Mouse (Mus musculus) CH12.LX (cell line): ENCODE data around the gene Plekhg2. TPM values are rescaled to one million over a fixed set of nuclear protein-coding genes. Genes with fewer than 3 reads are reported as not detected.

Source experiments
- DNase-seq: peaks from one replicate; pipeline ENCODE4 v3.0.0-alpha.2; 2013; ENCODE audit errors: extremely low read depth
- H3K27ac ChIP-seq: 2 replicates; pipeline ENCODE4 v1.5.1; 2012; ENCODE audit warnings: low read depth, mild to moderate bottlenecking, control low read depth, moderate library complexity; ENCODE audit not compliant: insufficient read depth
- H3K27me3 ChIP-seq: replicated peaks from 2 replicates; pipeline ENCODE3; 2012; ENCODE audit warnings: inconsistent platforms
- H3K36me3 ChIP-seq, 2 experiments: replicated peaks in 1 of 2; 2 replicates each; pipeline versions ENCODE3 to v1.6.1; 2012; ENCODE audit warnings: inconsistent platforms in 1 of 2, low read length in 1 of 2, mild to moderate bottlenecking in 1 of 2, mixed read lengths in 1 of 2, moderate library complexity in 1 of 2; ENCODE audit not compliant: control insufficient read depth in 1 of 2, insufficient read depth in 1 of 2
- H3K4me1 ChIP-seq, 2 experiments: 2 replicates each; pipeline ENCODE4 v1.6.1; 2012; ENCODE audit warnings: inconsistent platforms in 1 of 2, moderate library complexity in 1 of 2; ENCODE audit not compliant: insufficient read depth in 2 of 2, control insufficient read depth in 1 of 2
- H3K4me2 ChIP-seq: 2 replicates; pipeline ENCODE4 v1.6.1; 2012; ENCODE audit warnings: low read depth, mild to moderate bottlenecking, control low read depth; ENCODE audit not compliant: poor library complexity, insufficient read depth, severe bottlenecking
- H3K4me3 ChIP-seq, 3 experiments: fragments of 150-350 bp in 1 of 3; sonication (generic) in 1 of 3; replicated peaks in 1 of 3; 2 replicates each; pipeline versions ENCODE3 to v1.5.1; 2011 to 2012; ENCODE audit warnings: low read depth in 2 of 3, low read length in 2 of 3, mild to moderate bottlenecking in 2 of 3, moderate library complexity in 2 of 3, control low read depth in 1 of 3, improper control_type of control experiment in 1 of 3, inconsistent platforms in 1 of 3, mixed read lengths in 1 of 3; ENCODE audit not compliant: poor library complexity in 1 of 3
- H3K79me2 ChIP-seq: replicated peaks from 2 replicates; pipeline ENCODE4 v1.6.1; 2012; ENCODE audit warnings: mild to moderate bottlenecking, moderate library complexity; ENCODE audit not compliant: control insufficient read depth, poor library complexity, insufficient read depth, severe bottlenecking; ENCODE audit errors: extremely low read depth
- H3K9ac ChIP-seq: 2 replicates; pipeline ENCODE4 v1.6.1; 2012; ENCODE audit warnings: low read depth, mild to moderate bottlenecking, control low read depth, moderate library complexity; ENCODE audit not compliant: insufficient read depth
- H3K9me3 ChIP-seq: replicated peaks from 2 replicates; pipeline ENCODE3; 2012; ENCODE audit warnings: low read length, inconsistent platforms, mixed read lengths
- ELF1 ChIP-seq: IDR thresholded peaks from 2 replicates; pipeline ENCODE4 v1.6.1; 2014; ENCODE audit warnings: low read depth, mild to moderate bottlenecking, inconsistent platforms, low read length, improper control_type of control experiment
- ETS1 ChIP-seq: conservative IDR thresholded peaks from 2 replicates; pipeline ENCODE4 v1.6.1; 2012; ENCODE audit warnings: low read depth, mild to moderate bottlenecking, inconsistent platforms, low read length, improper control_type of control experiment, moderate library complexity
- GABPA ChIP-seq: IDR thresholded peaks from 2 replicates; pipeline ENCODE4 v1.6.1; 2012; ENCODE audit warnings: low read depth, low read length, improper control_type of control experiment, inconsistent platforms; ENCODE audit not compliant: insufficient replicate concordance
- HCFC1 ChIP-seq: IDR thresholded peaks from 2 replicates; pipeline ENCODE4 v1.6.1; 2012; ENCODE audit warnings: low read depth, mild to moderate bottlenecking, inconsistent platforms, low read length, improper control_type of control experiment
- IRF4 ChIP-seq: IDR thresholded peaks from 2 replicates; pipeline ENCODE4 v1.6.1; 2014; ENCODE audit warnings: low read depth, mild to moderate bottlenecking, inconsistent platforms, low read length, improper control_type of control experiment
- JUN ChIP-seq: IDR thresholded peaks from 2 replicates; pipeline ENCODE4 v1.6.1; 2011; ENCODE audit warnings: low read depth, mild to moderate bottlenecking, low read length, improper control_type of control experiment, moderate library complexity; ENCODE audit not compliant: insufficient read depth
- KAT2A ChIP-seq: IDR thresholded peaks from 2 replicates; pipeline ENCODE4 v1.6.1; 2012; ENCODE audit warnings: low read length, improper control_type of control experiment, inconsistent platforms; ENCODE audit not compliant: insufficient replicate concordance
- MAFK ChIP-seq: IDR thresholded peaks from 2 replicates; pipeline ENCODE4 v1.6.1; 2011; ENCODE audit warnings: low read length, improper control_type of control experiment; ENCODE audit not compliant: insufficient replicate concordance
- MAX ChIP-seq: IDR thresholded peaks from 2 replicates; pipeline ENCODE4 v1.6.1; 2011; ENCODE audit warnings: low read length, improper control_type of control experiment
- NRF1 ChIP-seq: IDR thresholded peaks from 2 replicates; pipeline ENCODE4 v1.6.1; 2014; ENCODE audit warnings: low read depth, mild to moderate bottlenecking, inconsistent platforms, low read length, improper control_type of control experiment, moderate library complexity
- PAX5 ChIP-seq: IDR thresholded peaks from 2 replicates; pipeline ENCODE4 v1.6.1; 2012; ENCODE audit warnings: low read length, inconsistent platforms, mixed read lengths
- POLR2A ChIP-seq: IDR thresholded peaks from 2 replicates; pipeline ENCODE4 v1.6.1; 2011; ENCODE audit warnings: low read depth, mild to moderate bottlenecking, improper control_type of control experiment, low read length
- RAD21 ChIP-seq: IDR thresholded peaks from 2 replicates; pipeline ENCODE4 v1.6.1; 2011; ENCODE audit warnings: low read depth, mild to moderate bottlenecking, low read length, improper control_type of control experiment, moderate library complexity
- RCOR1 ChIP-seq: conservative IDR thresholded peaks from 2 replicates; pipeline ENCODE4 v1.6.1; 2012; ENCODE audit warnings: low read depth, mild to moderate bottlenecking, inconsistent platforms, low read length, improper control_type of control experiment
- TCF12 ChIP-seq: IDR thresholded peaks from 2 replicates; pipeline ENCODE4 v1.6.1; 2014; ENCODE audit warnings: low read depth, mild to moderate bottlenecking, inconsistent platforms, low read length, improper control_type of control experiment
- UBTF ChIP-seq: IDR thresholded peaks from 2 replicates; pipeline ENCODE4 v1.6.1; 2012; ENCODE audit warnings: low read depth, mild to moderate bottlenecking, inconsistent platforms, low read length, improper control_type of control experiment, moderate library complexity
- USF1 ChIP-seq: IDR thresholded peaks from 2 replicates; pipeline ENCODE4 v1.6.1; 2014; ENCODE audit warnings: low read depth, mild to moderate bottlenecking, inconsistent platforms, low read length, improper control_type of control experiment
- USF2 ChIP-seq: conservative IDR thresholded peaks from 2 replicates; pipeline ENCODE4 v1.6.1; 2011; ENCODE audit warnings: low read depth, low read length, improper control_type of control experiment
- ZC3H11A ChIP-seq: IDR thresholded peaks from 2 replicates; pipeline ENCODE4 v1.6.1; 2012; ENCODE audit warnings: low read depth, mild to moderate bottlenecking, inconsistent platforms, low read length, improper control_type of control experiment
- ZMIZ1 ChIP-seq: IDR thresholded peaks from 2 replicates; pipeline ENCODE4 v1.6.1; 2012; ENCODE audit warnings: low read depth, mild to moderate bottlenecking, inconsistent platforms, low read length, improper control_type of control experiment
- ZNF384 ChIP-seq: IDR thresholded peaks from 2 replicates; pipeline ENCODE4 v1.6.1; 2012; ENCODE audit warnings: low read depth, low read length, improper control_type of control experiment, inconsistent platforms
- dilution Hi-C: fragments of 300-500 bp; cut with MboI; formaldehyde crosslinking; loops from 2 replicates; pipeline ENCODE4 v1.14.3; 2020; ENCODE audit warnings: low sequenced_read_pairs; ENCODE audit not compliant: extremely low pct_unique_long_range_greater_than_20kb, extremely low pct_ligation_motif_present
- in situ Hi-C: fragments of 300-500 bp; cut with MboI; formaldehyde crosslinking; loops from 3 replicates; pipeline ENCODE4 v1.14.3; 2019; ENCODE audit warnings: low sequenced_read_pairs, low pct_ligation_motif_present, low pct_unique_long_range_greater_than_20kb, mixed read lengths
- polyA plus RNA-seq: library from polyadenylated mRNA; unstranded; fragments of >175 nt; gene quantifications from 2 replicates; pipeline ENCODE4 v1.2.1, GENCODE M21; 2012; ENCODE audit warnings: low read depth; ENCODE audit not compliant: insufficient read length
- total RNA-seq, 2 experiments: library from RNA; depleted of rRNA; stranded (reverse); fragments of 300-350 nt in 1 of 2; fragments of >200 nt in 1 of 2; gene quantifications; 2 replicates each; pipeline ENCODE4 v1.2.3; 2012 to 2014

Plekhg2 gene
- total and polyA plus RNA-seq, 3 experiments = 0.39 to 5.5 (median 4.7) TPM

GRCm38 (mm10) chr7:28335471-28335870, 36.9 kb downstream of the Plekhg2 start:
- no peak overlapping the region for H3K4me3 ChIP-seq
- in situ Hi-C loops (no loop called here), dilution Hi-C loops (no loop called here)
- peaks cover 67% of the 10 kb centered on the region for H3K79me2 ChIP-seq
- no peak for DNase-seq
- no peaks in the 10 kb centered on the region for H3K9me3 ChIP-seq
- H3K36me3 ChIP-seq = peaks cover 38 to 52% of the 10 kb centered on the region in 2 experiments
- no peaks in the 10 kb centered on the region for H3K27me3 ChIP-seq
- peaks cover 9 to 23% of the 10 kb centered on the region in 2 experiments for H3K4me1 ChIP-seq
- TF ChIP-seq RCOR1 = no peak
- no peak for TF ChIP-seq ZMIZ1
- no peak for TF ChIP-seq MAFK
- TF ChIP-seq UBTF = no peak
- no peak for TF ChIP-seq ELF1
- no peak for TF ChIP-seq NRF1
- TF ChIP-seq KAT2A = no peak
- no peak for TF ChIP-seq POLR2A
- TF ChIP-seq RAD21 = no peak
- no peak for TF ChIP-seq USF1
- TF ChIP-seq ZC3H11A = no peak
- TF ChIP-seq PAX5 = no peak
- H3K27ac ChIP-seq = no peak overlapping the region
- no peak overlapping the region for H3K4me2 ChIP-seq
- H3K9ac ChIP-seq = no peak overlapping the region

GRCm38 (mm10) chr7:28334534-28334933, 37.9 kb downstream of the Plekhg2 start:
- Histone ChIP-seq H3K4me1 (peaks cover 9 to 23% of the 10 kb centered on the region in 2 experiments), H3K27ac (no peak overlapping the region), H3K4me2 (no peak overlapping the region), H3K27me3 (no peaks in the 10 kb centered on the region), H3K9me3 (no peaks in the 10 kb centered on the region), H3K79me2 (peaks cover 67% of the 10 kb centered on the region), H3K9ac (no peak overlapping the region), H3K36me3 (peaks cover 47 to 61% of the 10 kb centered on the region in 2 experiments), H3K4me3 (no peak overlapping the region)
- no peak for DNase-seq
- TF ChIP-seq JUN (no peak), HCFC1 (no peak), IRF4 (no peak), ETS1 (no peak), MAFK (no peak), USF2 (no peak), RAD21 (no peak), ZC3H11A (no peak), TCF12 (no peak), ZNF384 (no peak), MAX (no peak), POLR2A (no peak), NRF1 (no peak), PAX5 (no peak), GABPA (no peak)
- in situ Hi-C loops (no loop called here), dilution Hi-C loops (no loop called here)
